Mouse (Mus musculus) heart, adult 18-20 months (tissue): ENCODE data around the gene Rpl35a. TPM values are rescaled to one million over a fixed set of nuclear protein-coding genes. Genes with fewer than 3 reads are reported as not detected.
A peak's percentile ranks its signal among the peaks of the same experiment; 100 is the strongest.
"Not testable (repeated sequence)": the region's sequence is repeated elsewhere in the genome, so short reads cannot be mapped to it uniquely, and the experiment has no call there.

Source experiments
- DNase-seq, 2 experiments: peaks; one replicate each; pipeline ENCODE4 v3.0.0; 2021 to 2022; ENCODE audit warnings: mixed read lengths in 1 of 2
- long read RNA-seq, 2 experiments: library from polyadenylated mRNA; stranded (forward); transcript quantifications; one replicate each; pipeline ENCODE4 v2.0.0; 2021
- total RNA-seq, 2 experiments: library from RNA; stranded (reverse); gene quantifications; 2 replicates each; pipeline ENCODE4 v1.2.3; 2021

The Rpl35a gene
- 100 to 1,000 TPM; 354 to 362 TPM for total RNA-seq
- long read RNA-seq, experiment 1, transcript Rpl35a-205 (5 exons, 510 nt) = major isoform, 15 of 23 reads
- long read RNA-seq, experiment 1, transcript Rpl35a-204 (5 exons, 500 nt) = minor isoform, 5 of 23 reads
- long read RNA-seq, experiment 1, partial matches to known transcripts = 0 of 23 reads
- long read RNA-seq, experiment 1, other reads (novel, unspliced or antisense) = 1 of 23 reads
- long read RNA-seq, experiment 2, transcript Rpl35a-201 (5 exons, 491 nt) = minor isoform, 5 of 25 reads
- long read RNA-seq, experiment 2, transcript Rpl35a-205 (5 exons, 510 nt) = major isoform, 17 of 25 reads
- long read RNA-seq, experiment 2, partial matches to known transcripts = 3 of 25 reads
- long read RNA-seq, experiment 2, other reads (novel, unspliced or antisense) = 0 of 25 reads

DNA sequence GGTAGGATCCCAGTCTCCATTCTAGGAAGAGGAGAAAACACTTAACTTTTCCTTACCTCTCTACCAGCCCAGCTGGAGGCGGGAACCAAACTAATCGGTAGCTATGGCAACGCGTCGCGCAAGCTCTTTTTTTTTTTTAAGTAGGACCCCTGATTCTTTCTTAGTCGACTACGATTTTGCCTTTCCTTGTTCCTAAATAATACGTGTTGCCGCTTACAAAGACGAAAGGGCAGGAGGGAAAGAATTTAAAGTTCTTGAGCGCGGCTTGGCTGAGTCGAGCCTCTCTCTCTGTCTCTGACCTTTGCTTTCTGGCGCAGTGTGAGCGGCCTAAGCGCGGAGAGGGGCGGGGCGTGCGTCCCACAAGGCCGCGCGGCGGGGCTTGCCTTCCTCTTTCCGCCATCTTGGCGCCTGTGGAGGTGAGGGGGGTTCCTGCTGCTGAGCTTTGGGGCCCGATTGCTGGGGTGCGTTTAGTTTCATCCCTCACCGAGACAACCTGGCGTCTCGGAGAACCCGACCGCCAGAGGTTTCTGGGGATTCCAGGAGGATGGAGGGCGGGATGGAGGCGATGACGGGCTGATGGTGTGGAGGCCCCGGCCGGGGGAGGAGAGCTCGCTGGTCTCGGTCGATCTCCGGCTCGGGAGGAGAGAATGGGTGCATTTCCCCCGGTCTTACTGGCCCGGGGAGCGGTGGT is at the start of gene Rpl35a, which contains the start of gene Iqcg:
Gene Rpl35a, plus strand, starts transcription at position 359 of the 691 bp plus-strand sequence.
Gene Iqcg, minus strand, starts transcription at position 124 of the 691 bp plus-strand sequence.
- peak; percentile 91 to 95 for DNase-seq

DNA sequence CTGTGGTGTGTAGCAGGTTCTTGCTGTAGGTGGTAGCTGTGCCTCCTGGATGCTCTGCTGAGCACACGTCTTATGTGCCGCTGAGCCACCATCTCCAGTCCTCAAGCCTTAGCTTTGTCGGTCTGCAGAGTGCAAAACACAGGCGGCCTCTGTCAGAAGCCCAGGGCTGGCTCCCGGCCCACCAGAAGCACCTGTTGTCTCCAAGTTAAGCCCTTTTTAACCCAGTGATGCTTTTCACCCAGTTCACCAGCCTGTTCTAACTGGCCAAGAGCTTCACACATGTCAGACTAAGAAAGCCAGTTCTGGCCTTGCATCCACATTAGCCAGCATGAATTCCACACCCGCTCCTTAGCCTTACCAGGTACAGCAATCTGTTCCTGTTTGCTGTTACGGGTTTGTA is 49.4 kb upstream of the Rpl35a start:
- DNase-seq = no peak

DNA sequence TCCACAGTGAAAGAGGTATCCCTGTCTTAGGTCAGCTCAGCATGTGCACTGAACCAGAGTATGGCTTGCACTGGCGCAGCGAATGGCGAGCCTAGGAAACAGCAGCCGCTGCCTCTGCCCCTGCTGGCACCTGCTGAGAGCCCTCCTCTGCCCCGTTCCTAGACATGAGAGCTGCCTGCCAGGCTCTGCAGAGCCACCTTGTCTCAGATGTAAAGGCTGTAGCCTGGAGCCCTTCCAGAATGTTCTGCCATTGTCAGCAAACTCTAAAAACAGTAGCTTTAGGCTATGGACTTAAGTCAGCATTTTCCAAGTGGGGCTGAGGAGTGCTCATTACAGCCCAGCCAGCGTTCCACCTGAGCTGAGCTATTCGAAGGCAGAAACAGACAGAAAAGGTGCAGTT is 48.8 kb upstream of the Rpl35a start:
- no peak for DNase-seq

DNA sequence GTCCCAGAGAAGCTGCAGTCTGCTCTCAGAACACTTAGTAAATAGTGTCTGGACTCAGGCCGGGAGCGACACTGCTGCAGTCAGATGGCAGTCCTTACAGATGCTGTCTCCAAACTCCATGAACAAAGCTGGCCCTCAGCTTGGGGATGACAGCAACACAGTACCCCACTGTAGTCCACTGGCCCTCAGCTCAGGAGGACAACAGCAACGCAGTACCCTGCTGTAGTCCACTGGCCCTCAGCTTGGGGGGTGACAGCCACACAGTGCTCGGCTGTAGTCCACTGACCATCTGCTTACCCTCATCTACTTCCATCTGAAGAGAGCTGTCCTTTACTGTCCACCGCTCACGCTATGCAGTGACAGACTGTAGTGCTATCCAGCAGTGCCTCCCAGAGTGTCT is 46.1 kb upstream of the Rpl35a start:
- DNase-seq = no peak

DNA sequence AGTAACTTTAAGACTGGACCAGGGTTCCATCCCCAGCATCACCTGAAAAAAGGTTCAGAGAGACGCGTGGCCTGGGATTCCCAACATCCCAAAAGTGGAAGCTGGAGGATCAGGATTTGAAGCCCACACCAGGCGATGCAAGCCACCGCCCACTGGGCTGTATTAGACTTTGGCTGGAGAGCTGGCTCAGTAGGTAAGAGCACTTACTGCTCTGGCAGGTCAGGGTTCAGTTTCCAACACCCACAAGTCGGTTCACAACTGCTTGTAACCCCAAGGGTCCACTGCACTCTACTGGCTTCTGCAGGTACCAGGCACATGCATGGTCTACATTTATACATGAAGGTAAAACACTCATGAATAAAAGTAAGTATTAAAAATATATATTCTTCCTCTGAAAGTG is 42.5 kb upstream of the Rpl35a start:
- no peak for DNase-seq

DNA sequence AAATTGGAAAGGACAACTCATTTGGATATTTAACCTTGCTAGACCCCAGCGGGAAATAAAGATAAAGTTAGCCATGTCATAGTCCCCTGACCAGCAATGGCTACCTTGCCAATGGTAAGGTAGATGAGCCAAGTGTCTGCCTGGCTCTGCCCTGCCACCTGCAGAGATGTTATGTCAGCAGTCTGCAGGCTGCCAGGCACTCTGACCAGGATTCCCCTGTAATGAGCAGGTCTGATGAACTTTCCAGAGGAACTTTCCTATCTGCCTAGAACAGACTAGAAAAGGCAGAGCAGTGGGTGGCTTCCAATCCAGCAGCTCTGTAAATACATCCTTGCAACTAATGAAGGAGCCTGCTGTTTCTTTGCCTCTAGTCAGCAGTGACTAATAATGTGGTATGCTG is 41.3 kb upstream of the Rpl35a start:
- peak in 1 of 2 experiments; percentile 9 for DNase-seq

DNA sequence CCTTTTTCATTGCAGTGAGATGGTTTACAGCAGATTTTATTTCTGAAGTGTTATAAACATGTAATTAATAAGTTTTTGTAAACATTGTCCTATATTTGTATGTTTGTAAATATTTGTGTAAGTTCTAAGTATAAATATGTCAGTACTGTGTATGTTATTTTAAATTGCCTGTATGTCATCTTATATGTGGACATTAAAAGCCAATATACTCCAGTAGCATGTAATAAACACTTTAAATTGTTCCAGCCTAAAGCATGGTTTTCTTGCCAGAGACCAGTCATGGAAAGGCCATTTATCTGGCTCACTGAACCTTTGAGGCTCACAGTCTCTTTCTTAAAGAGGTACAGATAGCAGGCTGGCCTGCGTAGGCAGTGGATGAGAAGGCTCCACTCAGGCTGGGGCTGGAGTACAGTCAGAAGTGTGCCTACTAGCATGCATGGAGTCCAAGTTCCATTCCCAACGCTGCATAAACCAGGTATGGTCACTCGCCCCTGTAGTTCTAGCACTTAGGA is 40.8 kb upstream of the Rpl35a start:
- DNase-seq = no peak

DNA sequence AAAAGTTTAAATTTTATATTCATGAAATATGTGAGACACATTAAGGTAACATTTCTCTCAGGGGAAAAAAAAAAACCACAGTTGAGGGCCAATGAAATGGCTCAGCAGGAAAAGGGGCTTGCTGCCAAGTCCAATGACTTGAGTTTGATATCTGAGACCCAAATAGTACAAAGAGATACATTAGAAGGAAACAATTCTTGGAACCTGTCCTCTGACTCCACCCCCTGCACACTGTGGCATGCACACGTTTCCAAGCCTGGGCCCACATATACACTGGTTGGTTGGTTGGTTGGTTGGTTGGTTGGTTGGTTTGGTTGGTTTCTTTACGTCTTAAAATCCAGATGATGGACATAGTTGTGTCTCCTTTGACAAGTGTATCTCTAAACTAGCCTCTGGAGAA is 40.3 kb upstream of the Rpl35a start:
- no peak for DNase-seq

DNA sequence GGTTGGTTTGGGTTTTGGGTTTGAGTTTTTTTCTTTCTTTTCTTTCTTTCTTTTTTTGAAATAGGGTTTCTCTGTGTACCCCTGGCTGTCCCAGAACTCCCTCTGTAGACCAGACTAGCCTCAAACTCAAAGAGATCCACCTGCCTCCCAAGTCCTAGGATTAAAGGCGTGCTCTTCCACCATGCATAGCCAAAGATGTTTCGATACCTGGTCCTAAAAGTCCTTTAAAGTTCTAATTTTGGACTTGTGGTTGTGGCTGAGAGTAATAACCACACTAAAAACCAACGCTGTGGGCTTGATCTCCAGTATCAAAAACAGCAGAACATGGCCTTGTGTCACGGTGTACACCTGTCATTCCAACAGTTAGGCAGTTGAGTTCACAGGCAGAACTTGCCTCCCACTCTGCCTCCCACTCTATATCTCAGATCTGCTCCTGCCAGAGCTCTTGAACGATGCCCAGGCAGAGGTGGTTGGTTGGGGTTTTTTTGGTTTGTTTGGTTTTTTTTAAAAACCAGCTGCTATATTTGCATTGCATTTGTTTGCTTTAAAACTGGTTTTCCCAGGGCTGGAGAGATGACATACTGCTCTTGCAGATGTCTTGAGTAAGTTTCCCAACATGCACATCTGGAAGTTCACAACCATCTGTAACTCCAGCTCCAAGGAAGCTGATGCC is 38.4 kb upstream of the Rpl35a start:
- DNase-seq = no peak

DNA sequence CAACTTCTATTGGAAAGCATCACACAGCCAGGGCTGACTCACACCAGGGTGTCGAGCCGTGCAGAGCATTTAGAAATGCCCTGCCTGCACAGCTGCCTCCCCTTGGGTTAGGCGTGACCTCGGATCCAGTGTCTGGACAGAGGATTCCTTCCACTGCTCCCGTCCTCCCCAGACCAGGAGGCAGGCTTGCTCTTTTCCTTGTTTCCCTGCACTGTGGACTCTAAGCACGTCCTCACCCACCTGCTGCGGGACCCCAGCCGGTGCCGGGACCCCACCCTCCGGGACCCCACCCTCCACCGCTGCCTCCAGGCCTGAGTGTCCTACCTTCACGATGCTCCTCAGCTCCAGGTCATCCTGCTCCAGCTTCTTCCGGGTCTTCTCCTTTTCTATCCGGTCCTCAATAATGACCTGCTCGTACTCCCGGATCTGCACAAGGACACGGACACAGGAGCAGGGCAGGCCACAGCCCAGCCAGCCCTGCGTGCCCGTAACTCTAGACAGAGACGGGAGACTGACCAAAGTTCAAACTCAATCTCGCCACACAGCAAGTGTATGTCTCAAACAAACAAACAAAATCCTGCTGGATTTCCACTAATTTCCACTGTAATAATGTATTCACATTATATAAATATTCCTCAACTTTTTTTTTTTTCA is 37.0 kb upstream of the Rpl35a start:
- DNase-seq = peak in 1 of 2 experiments; percentile 7

DNA sequence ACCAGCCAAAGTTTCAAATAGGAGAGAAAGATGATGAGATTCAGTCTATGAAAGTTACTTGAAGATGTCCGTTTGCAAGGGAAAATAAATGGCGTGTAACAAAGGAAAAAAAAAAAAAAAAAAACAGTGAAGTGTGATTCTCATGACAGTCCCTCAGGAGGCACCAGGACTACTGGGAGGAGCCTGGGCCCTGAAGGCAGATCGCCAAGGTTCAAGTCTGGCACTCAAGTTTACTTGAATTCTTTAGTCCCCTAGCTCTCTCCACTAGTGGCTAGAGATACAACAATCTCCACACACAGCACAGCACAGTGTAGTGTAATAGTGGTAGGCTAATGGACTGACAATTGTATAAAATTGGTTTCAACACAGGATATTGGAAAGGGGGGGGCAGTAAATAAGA is 34.9 kb upstream of the Rpl35a start:
- DNase-seq = no peak

DNA sequence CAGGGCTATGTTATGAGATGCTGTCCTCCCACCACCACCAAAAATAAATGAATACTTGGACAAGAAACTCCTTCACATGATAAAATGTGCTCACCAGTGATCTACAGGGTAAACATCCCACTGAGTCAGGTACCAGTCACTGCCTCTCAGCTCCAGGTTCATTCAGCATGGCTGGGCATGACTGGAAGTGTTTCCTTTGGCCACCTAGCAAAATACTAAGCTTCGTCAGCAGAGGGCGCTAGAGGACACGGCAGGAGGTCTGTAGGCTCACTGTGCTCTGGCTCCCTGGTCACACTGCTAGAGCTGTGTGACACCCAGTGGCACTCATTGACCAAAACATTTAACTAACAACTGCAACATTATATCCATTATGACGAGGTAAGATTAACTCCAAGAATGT is 32.5 kb upstream of the Rpl35a start:
- peak; percentile 81 to 92 for DNase-seq

DNA sequence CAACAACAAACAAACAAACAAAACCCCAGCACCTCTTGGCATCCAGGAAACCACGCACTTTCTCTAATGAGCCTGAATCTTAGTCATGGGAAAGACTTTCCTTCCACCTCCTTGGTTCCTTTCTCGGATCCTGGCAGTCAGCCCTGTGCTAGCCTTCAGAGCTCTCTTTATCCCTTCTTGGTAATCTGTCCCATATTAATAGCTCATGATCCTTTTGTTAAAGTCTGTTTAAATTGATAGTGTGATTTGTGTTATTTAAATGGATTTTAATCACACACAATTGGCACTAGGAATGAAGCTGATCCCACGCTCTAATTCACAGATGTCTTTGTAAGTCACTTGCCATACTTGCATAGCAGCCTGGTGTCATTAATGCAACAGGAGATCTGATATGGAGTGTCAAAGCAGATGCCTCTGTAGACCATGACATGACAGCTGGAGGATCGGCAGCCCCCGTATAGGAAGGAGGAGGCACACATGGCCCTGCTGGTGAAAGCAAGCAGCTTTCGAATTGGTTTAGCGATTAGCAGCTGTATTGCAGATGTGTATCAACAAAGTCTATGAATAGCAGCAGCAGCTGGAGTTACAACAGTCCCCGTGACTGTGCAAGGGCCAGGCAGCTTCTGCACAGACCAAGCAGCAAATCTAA is 31.7 kb upstream of the Rpl35a start:
- DNase-seq = no peak

DNA sequence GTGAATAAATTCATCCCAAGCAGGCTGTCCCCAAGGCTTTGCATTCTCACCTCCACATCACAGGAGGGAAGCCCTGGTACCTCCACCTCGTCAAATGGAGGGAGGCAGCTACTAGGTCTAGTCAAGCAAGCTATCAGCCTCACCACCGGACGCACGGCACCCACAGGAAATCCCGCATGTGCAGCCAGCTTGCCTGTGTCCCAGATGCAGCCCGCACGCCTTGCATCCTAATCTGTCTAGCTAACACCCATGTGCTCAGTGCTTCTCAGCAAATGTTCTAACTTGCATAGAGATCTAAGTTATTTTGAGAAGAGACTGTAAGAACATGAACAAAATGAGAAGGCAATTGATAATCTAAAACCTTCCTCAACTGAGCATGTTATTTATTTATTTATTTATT is 29.9 kb upstream of the Rpl35a start:
- no peak for DNase-seq

DNA sequence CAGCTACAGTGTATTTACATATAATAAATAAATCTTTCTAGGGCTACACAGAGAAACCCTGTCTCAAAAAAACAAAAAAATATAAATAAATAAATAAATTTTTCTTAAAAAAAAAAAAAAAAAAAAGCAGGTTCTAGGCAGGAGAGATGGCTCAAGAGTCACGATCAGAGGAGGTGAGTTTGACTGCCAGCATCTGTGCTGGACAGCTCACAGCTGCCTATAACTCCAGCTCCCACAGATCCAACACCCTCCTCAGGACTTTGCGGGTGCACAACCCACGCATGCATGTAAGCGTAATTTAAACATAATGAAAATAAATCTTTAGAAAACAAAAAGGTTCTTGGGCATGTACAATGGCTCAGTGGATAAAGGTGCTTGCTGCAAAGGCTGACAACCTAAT is 20.2 kb upstream of the Rpl35a start:
- no peak for DNase-seq

DNA sequence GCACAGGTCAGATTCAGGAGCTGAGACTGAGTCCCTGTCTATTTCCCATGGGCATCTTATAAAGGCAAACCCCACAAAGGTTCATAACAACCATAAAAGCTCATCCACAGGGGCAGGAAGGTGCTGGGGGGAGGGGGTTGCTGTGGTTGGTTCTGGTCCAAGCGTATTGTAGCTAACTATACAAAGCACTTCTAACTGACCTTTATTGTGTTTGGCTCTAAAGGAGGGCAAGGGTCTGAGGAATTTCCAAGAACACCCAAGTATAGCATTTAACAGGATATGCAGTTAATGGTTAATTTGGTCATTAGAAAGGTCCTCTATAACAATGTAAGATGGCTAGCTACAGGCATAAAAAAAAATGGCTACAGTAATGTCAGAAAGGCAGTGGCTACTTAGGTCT is 13.6 kb upstream of the Rpl35a start:
- DNase-seq = no peak

DNA sequence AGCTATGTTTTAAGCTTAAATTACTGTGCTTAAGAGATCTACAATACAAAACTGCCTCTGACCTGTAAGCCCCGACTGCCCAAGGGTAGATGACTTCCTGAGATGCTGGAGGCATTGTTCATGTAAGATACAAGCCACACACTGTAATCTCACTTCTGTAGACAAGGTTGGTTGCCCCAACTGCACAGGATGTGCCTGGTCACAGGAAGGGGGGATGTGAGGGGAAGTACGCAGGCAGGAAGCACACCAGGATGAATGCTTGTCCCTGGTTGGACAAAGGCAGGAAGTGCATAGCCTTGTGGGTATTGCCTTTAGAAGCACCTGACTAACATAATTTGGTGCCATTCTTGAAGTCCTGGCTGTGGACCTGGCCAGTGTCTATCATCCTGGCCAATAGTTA is 13.0 kb upstream of the Rpl35a start:
- no peak for DNase-seq

DNA sequence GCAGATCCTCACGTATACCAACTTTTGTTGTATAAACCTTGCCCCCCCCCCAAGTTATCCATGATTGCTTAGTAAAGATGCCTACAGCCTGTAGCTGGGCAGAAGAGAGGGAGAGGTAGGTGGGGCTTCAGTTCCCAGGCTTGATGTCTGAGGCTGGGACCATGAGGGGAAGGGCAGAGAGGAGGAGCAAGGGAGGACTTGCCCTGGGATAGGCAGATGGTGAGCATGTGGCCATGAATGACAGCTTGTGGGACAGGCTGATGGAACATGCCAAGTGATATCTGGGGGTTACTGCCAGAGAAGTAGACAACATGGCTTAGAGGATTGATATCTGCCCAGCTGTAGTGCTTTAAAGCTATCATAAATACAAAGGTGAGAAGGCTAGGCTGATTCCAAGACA is 8.2 kb upstream of the Rpl35a start:
- DNase-seq = no peak

DNA sequence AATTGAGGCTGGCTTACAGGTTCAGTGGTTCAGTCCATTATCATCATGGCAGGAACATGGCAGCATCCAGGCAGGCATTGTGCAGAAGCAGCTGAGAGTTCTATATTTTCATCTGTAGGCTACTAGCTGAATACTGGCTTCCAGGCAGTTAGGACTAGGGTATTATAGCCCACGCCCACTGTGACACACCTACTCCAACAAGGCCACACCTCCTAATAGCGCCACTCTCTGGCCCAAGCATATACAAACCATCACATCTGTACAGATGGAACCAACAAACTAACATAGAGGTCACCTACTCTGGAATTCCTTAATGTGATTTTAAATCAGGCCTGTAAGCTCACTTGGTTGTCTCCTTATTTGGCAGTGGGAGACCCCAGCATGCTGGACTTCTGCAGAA is 7.6 kb upstream of the Rpl35a start:
- no peak for DNase-seq

DNA sequence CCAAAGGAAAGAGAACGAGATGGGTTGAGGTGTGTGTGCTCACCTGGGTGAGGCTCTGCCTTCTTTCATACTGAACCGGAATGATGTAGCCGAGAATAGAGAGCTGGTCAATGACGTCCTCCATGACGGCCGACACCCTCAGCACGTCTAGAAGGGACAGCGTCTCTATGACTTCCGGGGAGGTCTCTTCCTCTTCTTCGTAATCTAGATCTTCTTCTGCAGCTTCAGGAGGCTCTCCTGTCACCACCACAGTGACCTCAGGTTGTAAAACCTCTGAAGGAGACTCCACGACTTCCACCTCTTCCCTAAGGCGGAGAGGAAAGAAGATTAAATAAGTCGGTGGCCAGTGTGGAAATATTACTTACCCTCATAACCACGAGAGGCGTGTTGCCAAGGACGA is 6.4 kb upstream of the Rpl35a start:
- DNase-seq = no peak

DNA sequence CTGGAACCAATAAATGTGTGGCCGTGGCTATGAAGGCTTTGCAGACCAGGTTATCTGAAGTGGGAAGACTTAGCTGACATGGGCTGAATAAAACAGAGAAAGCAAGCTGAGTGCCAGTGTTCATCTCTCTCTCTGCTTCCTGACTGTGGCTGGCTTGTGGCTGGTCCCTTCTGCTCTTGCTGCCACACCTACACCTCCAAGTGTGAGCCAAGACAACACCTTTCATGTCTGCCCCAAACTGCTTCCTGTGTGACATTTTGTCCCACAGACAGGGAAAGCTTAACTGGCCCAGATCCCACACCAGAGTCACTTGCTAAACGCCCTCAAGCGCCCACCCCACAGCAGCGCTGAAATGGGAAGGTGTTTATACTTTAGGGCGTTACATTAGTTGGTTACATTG is 3.1 kb upstream of the Rpl35a start:
- no peak for DNase-seq

DNA sequence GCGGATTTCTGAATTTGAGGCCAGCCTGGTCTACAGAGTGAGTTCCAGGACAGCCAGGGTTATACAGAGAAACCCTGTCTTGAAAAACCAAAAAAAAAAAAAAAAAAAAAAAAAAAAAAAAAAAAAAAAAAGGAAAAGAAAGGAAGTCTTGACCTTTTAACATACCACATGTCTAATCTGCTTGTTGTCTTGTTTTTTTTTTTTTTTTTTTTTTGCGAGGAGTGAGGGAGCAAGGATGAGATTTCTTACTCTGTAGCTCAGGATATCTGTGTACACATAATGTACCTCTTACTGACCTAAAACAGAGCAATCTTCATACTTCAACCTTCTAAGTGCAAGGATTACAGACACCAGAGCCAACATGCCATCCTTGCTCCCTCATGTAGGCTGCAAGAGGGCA is 1.3 kb upstream of the Rpl35a start:
- DNase-seq = not testable (repeated sequence)
